Mouse (Mus musculus): ENCODE measurements at regions not wholly inside any gene's neighbourhood (a gene's known extent, or its start where the extent isn't known, plus 50 kb on each side); places are given as distances from the start of the nearest gene placed in this dataset.

DNA sequence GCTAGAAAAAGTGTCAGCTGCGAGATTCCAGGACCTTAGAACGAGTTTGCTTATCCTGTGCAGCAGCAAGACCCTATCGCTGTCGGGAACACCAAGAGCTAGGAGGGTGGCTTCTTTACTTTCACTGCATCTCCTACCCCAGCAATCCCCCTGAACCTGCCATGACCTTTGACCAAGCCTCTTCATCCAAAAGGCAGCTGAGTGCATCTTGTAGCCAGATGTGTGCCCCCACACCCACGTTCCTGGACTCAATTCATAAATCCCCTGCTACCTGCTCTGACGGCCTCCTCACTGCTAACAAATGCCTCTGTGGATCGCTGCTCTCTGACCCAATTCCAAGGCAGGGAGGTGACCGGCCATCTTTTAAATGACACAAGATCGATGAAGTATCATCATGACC is 107.7 kb upstream of the Rab11fip2 start:
- H3K27ac ChIP-seq (ENCODE audit: control insufficient read depth, insufficient read depth, low read length): no peak overlapping the region
- no peak for DNase-seq
- 91% methylated on average over 9 of the region's 9 CpGs for WGBS
- no peaks in the 10 kb centered on the region for H3K36me3 ChIP-seq (ENCODE audit: control insufficient read depth, insufficient read depth, low read length)
- H3K27me3 ChIP-seq (ENCODE audit: control insufficient read depth, insufficient read depth, low read length): no peaks in the 10 kb centered on the region
- no peaks in the 10 kb centered on the region for H3K4me1 ChIP-seq (replicated peaks; ENCODE audit: control insufficient read depth, insufficient read depth, low read length)
- TF ChIP-seq POLR2A (IDR thresholded peaks at IDR 0.05; ENCODE audit: control insufficient read depth, extremely low read depth, insufficient read depth, low read length, poor library complexity) (no peak), CTCF (IDR thresholded peaks at IDR 0.05; ENCODE audit: borderline replicate concordance, control insufficient read depth, extremely low read depth, insufficient read depth, low read length, poor library complexity) (no peak)
- H3K4me3 ChIP-seq (ENCODE audit: control insufficient read depth, insufficient read depth, low read length): no peak overlapping the region

- no peak overlapping the region for H3K27ac ChIP-seq (ENCODE audit: control insufficient read depth, insufficient read depth, low read length)
These were observed 97.3 kb upstream of the Rab11fip2 start for GRCm38 (mm10) chr19:60040721-60041120.

GRCm38 (mm10) chr19:60032667-60033066 is 89.2 kb upstream of the Rab11fip2 start:
- no peak for DNase-seq
- TF ChIP-seq CTCF (IDR thresholded peaks at IDR 0.05; ENCODE audit: borderline replicate concordance, control insufficient read depth, extremely low read depth, insufficient read depth, low read length, poor library complexity): no peak
- no peak for TF ChIP-seq POLR2A (IDR thresholded peaks at IDR 0.05; ENCODE audit: control insufficient read depth, extremely low read depth, insufficient read depth, low read length, poor library complexity)
- H3K27me3 ChIP-seq (ENCODE audit: control insufficient read depth, insufficient read depth, low read length): no peaks in the 10 kb centered on the region
- H3K4me3 ChIP-seq (ENCODE audit: control insufficient read depth, insufficient read depth, low read length): no peak overlapping the region
- no peaks in the 10 kb centered on the region for H3K4me1 ChIP-seq (replicated peaks; ENCODE audit: control insufficient read depth, insufficient read depth, low read length)
- H3K27ac ChIP-seq (ENCODE audit: control insufficient read depth, insufficient read depth, low read length): no peak overlapping the region
- no peaks in the 10 kb centered on the region for H3K36me3 ChIP-seq (ENCODE audit: control insufficient read depth, insufficient read depth, low read length)
- WGBS: 90% methylated on average over 2 of the region's 2 CpGs

More at GRCm38 (mm10) chr19:60040721-60041120, 97.3 kb upstream of the Rab11fip2 start:
- no peaks in the 10 kb centered on the region for H3K4me1 ChIP-seq (replicated peaks; ENCODE audit: control insufficient read depth, insufficient read depth, low read length)
- no peak overlapping the region for H3K4me3 ChIP-seq (ENCODE audit: control insufficient read depth, insufficient read depth, low read length)
- DNase-seq: no peak
- no peaks in the 10 kb centered on the region for H3K36me3 ChIP-seq (ENCODE audit: control insufficient read depth, insufficient read depth, low read length)
- H3K27me3 ChIP-seq (ENCODE audit: control insufficient read depth, insufficient read depth, low read length): no peaks in the 10 kb centered on the region
- TF ChIP-seq CTCF (IDR thresholded peaks at IDR 0.05; ENCODE audit: borderline replicate concordance, control insufficient read depth, extremely low read depth, insufficient read depth, low read length, poor library complexity): no peak
- TF ChIP-seq POLR2A (IDR thresholded peaks at IDR 0.05; ENCODE audit: control insufficient read depth, extremely low read depth, insufficient read depth, low read length, poor library complexity): no peak

DNA sequence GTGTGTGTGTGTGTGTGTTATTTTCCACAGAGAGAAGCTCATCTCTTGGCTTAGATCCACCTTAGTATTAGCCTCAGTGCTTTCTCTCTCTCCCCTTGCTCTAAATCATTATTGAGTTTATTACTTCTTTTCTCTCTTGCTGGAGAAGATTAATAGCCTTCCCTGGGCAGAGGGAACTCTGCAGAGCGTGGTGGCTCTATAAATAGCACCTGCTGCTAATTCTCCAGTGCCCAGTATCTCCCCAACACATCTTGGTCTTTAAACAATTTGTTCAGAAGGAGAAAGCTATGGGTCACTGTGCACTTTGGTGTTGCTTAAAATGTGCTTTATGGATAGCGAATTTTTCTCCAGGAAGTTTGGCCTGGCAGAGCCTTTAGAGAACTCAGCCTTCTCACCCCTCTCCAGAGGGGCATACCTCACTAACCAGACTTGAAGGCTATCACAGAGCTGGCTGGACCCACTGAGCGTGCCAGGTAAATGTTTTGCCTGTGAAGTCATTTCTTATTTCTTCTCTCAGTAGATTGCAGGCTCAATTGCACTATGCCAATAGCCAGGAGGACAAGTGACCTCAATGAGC is 86.8 kb upstream of the Rab11fip2 start:
- no peak for DNase-seq

DNA sequence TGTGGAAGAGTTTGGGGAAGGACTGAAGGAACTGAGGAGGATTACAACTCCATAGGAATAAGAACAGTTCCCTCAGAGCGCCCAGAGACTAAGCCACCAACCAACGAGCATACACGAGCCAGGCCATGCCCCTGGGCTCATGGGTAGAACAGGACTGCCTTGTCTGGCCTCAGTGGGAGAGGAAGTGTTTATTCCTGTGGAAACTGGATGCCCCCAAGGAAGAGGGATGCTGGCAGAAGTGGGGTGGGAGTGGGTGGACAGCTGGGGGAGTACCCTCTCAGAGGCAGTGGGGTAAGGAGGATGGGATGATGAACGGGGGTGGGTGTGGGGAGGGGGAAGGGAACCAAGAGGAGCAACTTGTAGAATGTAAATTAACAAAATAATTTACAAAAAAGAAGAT is 86.3 kb upstream of the Rab11fip2 start:
- no peak for TF ChIP-seq POLR2A (IDR thresholded peaks at IDR 0.05; ENCODE audit: control insufficient read depth, extremely low read depth, insufficient read depth, low read length, poor library complexity)
- TF ChIP-seq CTCF (IDR thresholded peaks at IDR 0.05; ENCODE audit: borderline replicate concordance, control insufficient read depth, extremely low read depth, insufficient read depth, low read length, poor library complexity): no peak
- Histone ChIP-seq H3K27me3 (ENCODE audit: control insufficient read depth, insufficient read depth, low read length) (no peaks in the 10 kb centered on the region), H3K27ac (ENCODE audit: control insufficient read depth, insufficient read depth, low read length) (no peak overlapping the region), H3K4me1 (replicated peaks; ENCODE audit: control insufficient read depth, insufficient read depth, low read length) (no peaks in the 10 kb centered on the region), H3K4me3 (ENCODE audit: control insufficient read depth, insufficient read depth, low read length) (no peak overlapping the region), H3K36me3 (ENCODE audit: control insufficient read depth, insufficient read depth, low read length) (no peaks in the 10 kb centered on the region)
- WGBS: 78% methylated on average over 4 of the region's 4 CpGs
- DNase-seq: no peak

More for the DNA sequence above, 86.8 kb upstream of the Rab11fip2 start:
- 61% methylated on average over 3 of the region's 3 CpGs for WGBS
- H3K36me3 ChIP-seq (ENCODE audit: control insufficient read depth, insufficient read depth, low read length): no peaks in the 10 kb centered on the region
- no peak overlapping the region for H3K27ac ChIP-seq (ENCODE audit: control insufficient read depth, insufficient read depth, low read length)
- no peaks in the 10 kb centered on the region for H3K4me1 ChIP-seq (replicated peaks; ENCODE audit: control insufficient read depth, insufficient read depth, low read length)
- TF ChIP-seq POLR2A (IDR thresholded peaks at IDR 0.05; ENCODE audit: control insufficient read depth, extremely low read depth, insufficient read depth, low read length, poor library complexity): no peak
- no peak for TF ChIP-seq CTCF (IDR thresholded peaks at IDR 0.05; ENCODE audit: borderline replicate concordance, control insufficient read depth, extremely low read depth, insufficient read depth, low read length, poor library complexity)
- H3K27me3 ChIP-seq (ENCODE audit: control insufficient read depth, insufficient read depth, low read length): no peaks in the 10 kb centered on the region
- H3K4me3 ChIP-seq (ENCODE audit: control insufficient read depth, insufficient read depth, low read length): no peak overlapping the region

GRCm38 (mm10) chr19:60015614-60016300 is 72.3 kb upstream of the Rab11fip2 start:
- TF ChIP-seq POLR2A (IDR thresholded peaks at IDR 0.05; ENCODE audit: control insufficient read depth, extremely low read depth, insufficient read depth, low read length, poor library complexity) (no peak), CTCF (IDR thresholded peaks at IDR 0.05; ENCODE audit: borderline replicate concordance, control insufficient read depth, extremely low read depth, insufficient read depth, low read length, poor library complexity) (no peak)
- Histone ChIP-seq H3K4me3 (ENCODE audit: control insufficient read depth, insufficient read depth, low read length) (no peak overlapping the region), H3K27ac (ENCODE audit: control insufficient read depth, insufficient read depth, low read length) (no peak overlapping the region), H3K27me3 (ENCODE audit: control insufficient read depth, insufficient read depth, low read length) (no peaks in the 10 kb centered on the region), H3K4me1 (replicated peaks; ENCODE audit: control insufficient read depth, insufficient read depth, low read length) (no peaks in the 10 kb centered on the region), H3K36me3 (ENCODE audit: control insufficient read depth, insufficient read depth, low read length) (no peaks in the 10 kb centered on the region)
- DNase-seq: no peak
- WGBS: 91% methylated on average over 12 of the region's 12 CpGs

All from thymus, adult 2 months (tissue).